In the genomic region with DNA sequence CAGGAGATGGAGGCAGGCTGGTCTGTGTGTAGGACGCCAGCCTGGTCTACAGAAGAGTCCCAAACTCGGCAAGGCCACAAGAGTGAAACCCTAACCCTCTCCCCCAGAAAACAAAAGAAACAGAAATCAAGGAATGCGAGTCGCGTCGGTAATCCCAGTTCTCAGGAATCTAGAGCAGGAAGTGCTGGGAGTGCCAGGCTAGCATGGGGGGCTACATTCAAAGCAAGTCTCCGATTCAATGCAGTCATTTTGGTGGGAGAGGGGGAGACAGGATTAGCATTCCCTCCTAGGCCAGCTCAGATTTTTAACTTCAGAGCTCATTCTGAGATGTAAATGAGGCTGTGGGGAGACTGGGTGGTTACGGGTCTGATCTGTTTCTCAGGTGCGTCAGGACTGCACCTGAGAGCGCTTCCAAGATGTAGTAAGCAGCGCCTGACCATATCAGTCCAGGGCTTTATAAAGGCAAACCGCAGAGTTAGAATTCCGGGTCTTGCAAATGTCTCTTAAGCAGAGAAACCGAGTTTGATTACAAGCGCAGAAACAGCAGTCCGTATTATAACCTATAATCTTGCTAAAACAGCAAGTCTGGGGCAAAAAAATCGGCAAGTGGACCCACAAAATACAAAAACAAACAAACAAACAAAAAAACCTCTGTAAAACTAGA, we compare ENCODE assay signal across 8 mouse cellular contexts. TPM values are rescaled to one million over a fixed set of nuclear protein-coding genes. Genes with fewer than 3 reads are reported as not detected.
DNase-seq lines count a peak whose midpoint lies in the region; ATAC-seq lines count a peak whose summit lies in the region.

No protein-coding gene starts in this region.

- no peaks in the 10 kb centered on the region for H3K27me3 ChIP-seq in heart, embryonic 15.5 days
- H3K27me3 ChIP-seq in forebrain, embryonic 15.5 days = no peaks in the 10 kb centered on the region

- peak overlapping the region; percentile 99 for H3K4me3 ChIP-seq in heart, embryonic 15.5 days
- peak overlapping the region; percentile 97 for H3K4me3 ChIP-seq in forebrain, embryonic 15.5 days

- peak overlapping the region; percentile 88; the same call in 1 of the 2 replicates for H3K27ac ChIP-seq in heart, embryonic 15.5 days
- peak overlapping the region; percentile 28; the same call in 1 of the 2 replicates for H3K27ac ChIP-seq in forebrain, embryonic 15.5 days (replicated peaks)

- ATAC-seq in heart, embryonic 15.5 days (replicated peaks; ENCODE audit: insufficient number of reproducible peaks, insufficient read depth, low FRiP score, low read depth) = no peak
- ATAC-seq in forebrain, embryonic 15.5 days (replicated peaks) = no peak

- peaks cover 51% of the 10 kb centered on the region for H3K4me1 ChIP-seq in heart, embryonic 15.5 days (replicated peaks)
- peaks cover 47% of the 10 kb centered on the region for H3K4me1 ChIP-seq in forebrain, embryonic 15.5 days

- 4% methylated on average over 17 of the region's 17 CpGs for WGBS in heart, embryonic 15.5 days
- under 1% methylated on average over 17 of the region's 17 CpGs for WGBS in forebrain, embryonic 15.5 days

- H3K4me2 ChIP-seq in heart, embryonic 15.5 days = peak overlapping the region; percentile 80
- H3K4me2 ChIP-seq in forebrain, embryonic 15.5 days (replicated peaks) = peak overlapping the region; percentile 93

- DNase-seq in heart, postnatal 25 days (ENCODE audit: low spot score) = no peak
- peak; percentile 42 for DNase-seq in Muller cell, postnatal 12 days (ENCODE audit: inconsistent ontology term)
- peak; percentile 49 for DNase-seq in mesoderm, embryonic 11.5 days (ENCODE audit: low read depth, low spot score)
- DNase-seq in thymus, postnatal 4 days = no peak
- DNase-seq in left cerebral cortex, postnatal 36 days (ENCODE audit: low spot score in 2 of 2) = no peak
- no peak for DNase-seq in urinary bladder, postnatal 36 days (ENCODE audit: low spot score in 2 of 2)

- H3K9me3 ChIP-seq in heart, embryonic 15.5 days (replicated peaks) = no peaks in the 10 kb centered on the region
- H3K9me3 ChIP-seq in forebrain, embryonic 15.5 days = no peaks in the 10 kb centered on the region

- intact Hi-C loops in heart, postnatal 25 days (cut with DNase I) = no loop called here
- intact Hi-C loops in left cerebral cortex, postnatal 36 days (cut with DNase I) = loop anchor here (5.0 kb wide), 1 partner anchor 50 kb away; no protein-coding TSS in a partner anchor

- H3K9ac ChIP-seq in heart, embryonic 15.5 days = peak overlapping the region; percentile 98
- H3K9ac ChIP-seq in forebrain, embryonic 15.5 days (replicated peaks) = peak overlapping the region; percentile 87

- H3K36me3 ChIP-seq in heart, embryonic 15.5 days = peaks cover 22% of the 10 kb centered on the region
- H3K36me3 ChIP-seq in forebrain, embryonic 15.5 days = peaks cover 19% of the 10 kb centered on the region

RNA-seq across cellular contexts. Expression of a gene that starts 0.9 kb away (rescaled TPM):
- 2.1 and 2.5 TPM in 2 replicates for polyA plus RNA-seq in heart, embryonic 15.5 days (2015; fragmentation: Nextera tagmentation; extraction: Ambion mirVana)
- total RNA-seq in heart, postnatal 25 days (2021) = not detected
- polyA plus RNA-seq in forebrain, embryonic 15.5 days (2015; fragmentation: Nextera tagmentation; extraction: Ambion mirVana) = 6.6 and 7.3 TPM in 2 replicates
- total RNA-seq in left cerebral cortex, postnatal 36 days (2021) = under 1 TPM in 1 of 2 experiments, not detected in 1; 0.95 TPM

RNA-seq across cellular contexts. Expression of a gene that starts 1.1 kb away (rescaled TPM):
- polyA plus RNA-seq in heart, embryonic 15.5 days (2015; fragmentation: Nextera tagmentation; extraction: Ambion mirVana) = 1,832 and 2,366 TPM in 2 replicates
- total RNA-seq in heart, postnatal 25 days (2021) = 1,000 to 10,000 TPM; 4,549 to 4,664 TPM
- polyA plus RNA-seq in forebrain, embryonic 15.5 days (2015; fragmentation: Nextera tagmentation; extraction: Ambion mirVana) = 971 and 990 TPM in 2 replicates
- total RNA-seq in left cerebral cortex, postnatal 36 days (2021) = 1,000 to 10,000 TPM; 1,069 to 1,237 TPM

RNA-seq across cellular contexts. Expression of a gene that starts 1.4 kb away (rescaled TPM):
- polyA plus RNA-seq in heart, embryonic 15.5 days (2015; fragmentation: Nextera tagmentation; extraction: Ambion mirVana) = 144 and 163 TPM in 2 replicates
- 10 to 100 TPM; 45.6 to 46.9 TPM for total RNA-seq in heart, postnatal 25 days (2021)
- 168 and 178 TPM in 2 replicates for polyA plus RNA-seq in forebrain, embryonic 15.5 days (2015; fragmentation: Nextera tagmentation; extraction: Ambion mirVana)
- 10 to 100 TPM; 66.4 to 67.2 TPM for total RNA-seq in left cerebral cortex, postnatal 36 days (2021)

RNA-seq across cellular contexts. Expression of a gene that starts 19.5 kb away (rescaled TPM):
- polyA plus RNA-seq in heart, embryonic 15.5 days (2015; fragmentation: Nextera tagmentation; extraction: Ambion mirVana) = 3.0 and 4.4 TPM in 2 replicates
- 1 to 10 TPM; 2.3 to 3.4 TPM for total RNA-seq in heart, postnatal 25 days (2021)
- 8.3 and 11.3 TPM in 2 replicates for polyA plus RNA-seq in forebrain, embryonic 15.5 days (2015; fragmentation: Nextera tagmentation; extraction: Ambion mirVana)
- total RNA-seq in left cerebral cortex, postnatal 36 days (2021) = 10 to 100 TPM in 1 of 2 experiments, 1 to 10 TPM in 1; 9.4 to 13.4 TPM

Comparison
In these comparisons a context has a peak if more than half of its experiments do, and no peak if none do; other contexts are left out.
1. DNase-seq: peak in Muller cell, postnatal 12 days (single experiment) and mesoderm, embryonic 11.5 days (single experiment); none in heart, postnatal 25 days (single experiment), thymus, postnatal 4 days (single experiment), left cerebral cortex, postnatal 36 days (0 of 2) and urinary bladder, postnatal 36 days (0 of 2).